Comparison of ENCODE assay signal across 8 mouse cellular contexts in the genomic region with DNA sequence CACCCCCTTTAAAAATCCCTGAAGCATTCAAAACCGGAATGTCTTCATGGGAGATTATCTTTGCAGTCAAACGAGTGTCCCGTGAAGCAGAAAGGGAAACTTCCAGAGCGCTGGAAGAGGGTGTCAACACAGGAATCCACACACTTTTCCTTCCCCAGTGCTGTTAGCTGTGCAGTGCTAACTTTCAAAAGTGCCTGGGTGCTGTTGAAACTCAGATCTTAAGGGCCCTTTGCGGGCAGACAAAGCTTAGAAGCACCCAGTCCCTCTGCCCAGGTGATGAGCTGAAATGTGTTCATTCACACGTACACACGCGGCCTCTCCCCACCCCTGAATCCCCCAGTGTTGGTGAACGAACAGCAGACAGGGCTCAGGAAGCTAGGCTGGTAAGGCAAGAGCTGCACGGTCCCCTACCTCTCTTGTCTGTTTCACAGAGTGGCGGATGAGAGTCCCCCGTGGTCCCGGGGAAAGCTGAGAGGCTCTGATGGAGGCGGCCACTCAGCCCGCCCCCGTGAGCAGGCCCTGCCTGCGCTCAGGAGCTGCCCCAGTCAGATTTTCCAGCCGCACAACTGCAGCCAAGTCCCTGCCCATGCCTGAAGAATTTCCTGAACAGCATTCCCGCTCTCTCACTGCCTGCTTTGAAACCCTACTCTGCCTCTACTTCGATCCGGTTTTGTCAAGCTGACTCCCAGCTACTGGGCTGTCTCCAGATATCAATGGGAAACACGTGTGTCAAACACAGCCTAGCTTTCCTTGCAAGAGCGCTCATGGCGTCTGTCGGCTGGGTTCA.
DNase-seq lines count a peak whose midpoint lies in the region; ATAC-seq and TF ChIP-seq lines count a peak whose summit lies in the region.

No protein-coding gene starts in this region.

- peak overlapping the region; percentile 47 for H3K9ac ChIP-seq in hindbrain, embryonic 11.5 days (ENCODE audit: low read depth, low read length)
- H3K9ac ChIP-seq in lung, postnatal 0 days (replicated peaks; ENCODE audit: low read depth): peak overlapping the region; percentile 30; the same call in 1 of the 2 replicates

- H3ac ChIP-seq in C2C12 (ENCODE audit: control insufficient read depth, insufficient read length, low read depth): peak overlapping the region; percentile 90

- ATAC-seq in hindbrain, embryonic 11.5 days (ENCODE audit: low FRiP score): peak; percentile 83
- ATAC-seq in lung, postnatal 0 days: peak; percentile 80
- ATAC-seq in megakaryocyte progenitor cell, adult 5-6 weeks (replicated peaks; ENCODE audit: poor library complexity): no peak

- peaks cover 10% of the 10 kb centered on the region for H3K79me2 ChIP-seq in C2C12 (ENCODE audit: control insufficient read depth, insufficient read depth)

- no peak for TF ChIP-seq POLR2A in brain, embryonic 14.5 days (IDR thresholded peaks at IDR 0.05; ENCODE audit: borderline replicate concordance, extremely low read depth, insufficient read depth, insufficient read length, poor library complexity, severe bottlenecking)

- H3K27ac ChIP-seq in hindbrain, embryonic 11.5 days (ENCODE audit: low read depth, low read length): peak overlapping the region; percentile 44; the same call in 1 of the 2 replicates
- H3K27ac ChIP-seq in lung, postnatal 0 days (ENCODE audit: low read length): no peak overlapping the region

- WGBS in hindbrain, embryonic 11.5 days: 18% methylated on average over 25 of the region's 25 CpGs
- 3% methylated on average over 25 of the region's 25 CpGs for WGBS in lung, postnatal 0 days

- no peaks in the 10 kb centered on the region for H3K4me1 ChIP-seq in hindbrain, embryonic 11.5 days (replicated peaks; ENCODE audit: control insufficient read depth, insufficient read depth, low read length)
- H3K4me1 ChIP-seq in lung, postnatal 0 days (ENCODE audit: insufficient read depth, low read depth, low read length): no peaks in the 10 kb centered on the region

- H3K36me3 ChIP-seq in C2C12 (ENCODE audit: control insufficient read depth, insufficient read depth): no peaks in the 10 kb centered on the region
- no peaks in the 10 kb centered on the region for H3K36me3 ChIP-seq in hindbrain, embryonic 11.5 days (ENCODE audit: control insufficient read depth, insufficient read depth, low read length)
- H3K36me3 ChIP-seq in lung, postnatal 0 days (ENCODE audit: insufficient read depth, low read length): no peaks in the 10 kb centered on the region

- no peaks in the 10 kb centered on the region for H3K9me3 ChIP-seq in hindbrain, embryonic 11.5 days (ENCODE audit: control insufficient read depth, low read length)
- no peaks in the 10 kb centered on the region for H3K9me3 ChIP-seq in lung, postnatal 0 days (ENCODE audit: low read length)

- peak; percentile 83 for DNase-seq in brain, embryonic 14.5 days (ENCODE audit: low read depth)
- DNase-seq in frontal cortex, postnatal 14 days (ENCODE audit: low spot score in 2 of 2): peak; percentile 4 to 22
- DNase-seq in hindbrain, embryonic 11.5 days (ENCODE audit: low spot score): peak; percentile 61
- peak; percentile 10 to 12 for DNase-seq in layer of hippocampus, postnatal 25 days (ENCODE audit: extremely low spot score in 1 of 2, low spot score in 1 of 2)
- peak; percentile 63 for DNase-seq in lung, postnatal 0 days (ENCODE audit: low spot score)
- DNase-seq in right cerebral cortex, postnatal 10 days (ENCODE audit: low spot score in 2 of 2): peak; percentile 33

- peak overlapping the region; percentile 20 for H3K4me2 ChIP-seq in hindbrain, embryonic 11.5 days (replicated peaks; ENCODE audit: low read depth, low read length)
- peak overlapping the region; percentile 61 for H3K4me2 ChIP-seq in lung, postnatal 0 days (replicated peaks; ENCODE audit: low read depth, low read length)

- TF ChIP-seq EP300 in lung, postnatal 0 days (IDR thresholded peaks at IDR 0.05): no peak

- no peaks in the 10 kb centered on the region for H3K27me3 ChIP-seq in C2C12 (ENCODE audit: control insufficient read depth, insufficient read depth, insufficient read length)
- H3K27me3 ChIP-seq in hindbrain, embryonic 11.5 days (ENCODE audit: control insufficient read depth, insufficient read depth, low read length): no peaks in the 10 kb centered on the region
- no peaks in the 10 kb centered on the region for H3K27me3 ChIP-seq in lung, postnatal 0 days (replicated peaks; ENCODE audit: insufficient read depth, low read length)

- H3K79me3 ChIP-seq in C2C12 (ENCODE audit: low read depth): no peaks in the 10 kb centered on the region

- TF ChIP-seq CTCF in C2C12 (IDR thresholded peaks at IDR 0.05; ENCODE audit: control insufficient read depth, insufficient read depth, insufficient read length): no peak
- TF ChIP-seq CTCF in brain, embryonic 14.5 days (IDR thresholded peaks at IDR 0.05; ENCODE audit: borderline replicate concordance, extremely low read depth, insufficient read depth, insufficient read length): no peak
- TF ChIP-seq CTCF in lung, postnatal 0 days (IDR thresholded peaks at IDR 0.05): no peak

- peak overlapping the region; percentile 50 for H3K4me3 ChIP-seq in C2C12 (ENCODE audit: insufficient read depth, poor library complexity, severe bottlenecking)
- H3K4me3 ChIP-seq in hindbrain, embryonic 11.5 days (ENCODE audit: low read depth, low read length): peak overlapping the region; percentile 1; the same call in 1 of the 2 replicates
- H3K4me3 ChIP-seq in lung, postnatal 0 days (ENCODE audit: low read depth, low read length): peak overlapping the region; percentile 12

TF ChIP-seq in C2C12, 6 proteins besides CTCF, POLR2A, EP300 and RAD21:
- TF ChIP-seq MAX (IDR thresholded peaks at IDR 0.05): peak; percentile 72
- no peak for TF ChIP-seq USF1 (IDR thresholded peaks at IDR 0.05; ENCODE audit: low read depth)

Comparison
In these comparisons a context has a peak if more than half of its experiments do, and no peak if none do; other contexts are left out.
1. DNase-seq: peak in every context shown above with its lines; median percentile 83 in brain, embryonic 14.5 days; 63 in lung, postnatal 0 days; 61 in hindbrain, embryonic 11.5 days; 33 in right cerebral cortex, postnatal 10 days; 13 in frontal cortex, postnatal 14 days; 11 in layer of hippocampus, postnatal 25 days.